Mouse (Mus musculus) retina, postnatal 7 days (tissue): ENCODE results near the gene Ltk.
A peak's percentile ranks its signal among the peaks of the same experiment; 100 is the strongest.

Source experiments
- DNase-seq: peaks from one replicate; pipeline ENCODE4 v3.0.0-alpha.2; 2012; ENCODE audit warnings: low read depth, low spot score

Gene Ltk

DNA sequence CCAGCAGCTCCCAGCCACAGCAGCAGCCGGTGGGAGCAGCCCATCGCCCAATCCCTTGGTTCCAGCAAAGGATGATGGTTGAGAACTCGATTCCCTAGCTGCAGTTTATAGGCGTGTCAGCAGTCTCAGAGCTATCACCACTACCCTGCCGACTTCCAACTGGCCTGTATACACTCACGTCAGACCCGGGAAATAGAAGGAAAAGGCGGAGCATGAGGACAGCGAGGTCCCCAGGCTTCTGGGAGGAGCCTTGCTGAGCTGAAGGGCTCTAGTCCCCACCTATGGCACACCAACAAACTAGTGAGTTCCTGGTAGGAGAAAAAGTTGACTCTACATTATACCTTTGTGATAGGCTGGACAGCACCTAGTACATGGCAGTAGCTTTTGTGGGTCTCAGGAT is at the start of gene Ltk:
Gene Ltk, minus strand, starts transcription at position 181 of the 400 bp plus-strand sequence.
- DNase-seq, result no peak

- no peak for DNase-seq
Measured at GRCm38 (mm10) chr2:119808881-119809280, 48.6 kb upstream of the Ltk start.

DNA sequence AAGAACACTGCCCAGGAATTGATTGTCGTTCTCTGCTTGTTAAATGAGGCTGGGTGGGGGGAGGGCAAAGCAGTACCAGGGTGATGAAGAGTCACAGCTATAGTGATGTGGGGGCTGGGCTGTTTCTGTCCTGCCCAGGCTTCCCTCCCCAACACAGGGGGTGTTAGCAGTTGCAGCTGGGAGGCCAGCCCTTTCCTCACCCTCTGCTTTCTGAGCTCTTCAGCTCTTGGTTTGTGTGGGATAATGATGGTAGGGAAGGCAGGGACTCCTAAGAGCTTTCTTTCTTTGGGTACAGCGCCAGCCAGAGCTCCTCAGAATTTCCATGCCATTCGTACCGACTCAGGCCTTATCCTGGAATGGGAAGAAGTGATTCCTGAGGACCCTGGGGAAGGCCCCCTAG is 48.2 kb upstream of the Ltk start:
- no peak for DNase-seq

DNA sequence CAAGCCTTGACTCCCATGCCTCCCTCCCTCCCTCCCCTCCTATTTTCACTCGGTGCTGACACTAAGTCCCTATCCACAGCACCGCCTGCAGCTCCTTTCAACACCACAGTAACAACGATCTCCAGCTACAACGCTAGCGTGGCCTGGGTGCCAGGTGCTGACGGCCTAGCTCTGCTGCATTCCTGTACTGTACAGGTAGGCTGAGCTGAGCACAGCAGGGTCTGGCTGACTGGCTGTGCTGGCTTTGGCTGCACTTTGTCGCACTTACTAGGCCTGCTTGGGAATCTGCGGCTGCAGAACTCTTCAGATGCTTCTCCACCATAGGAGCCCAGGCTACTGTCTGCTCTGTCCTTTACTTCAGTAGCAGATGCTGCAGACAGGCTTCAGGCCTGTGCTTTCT is 45.3 kb upstream of the Ltk start:
- DNase-seq, result no peak

DNA sequence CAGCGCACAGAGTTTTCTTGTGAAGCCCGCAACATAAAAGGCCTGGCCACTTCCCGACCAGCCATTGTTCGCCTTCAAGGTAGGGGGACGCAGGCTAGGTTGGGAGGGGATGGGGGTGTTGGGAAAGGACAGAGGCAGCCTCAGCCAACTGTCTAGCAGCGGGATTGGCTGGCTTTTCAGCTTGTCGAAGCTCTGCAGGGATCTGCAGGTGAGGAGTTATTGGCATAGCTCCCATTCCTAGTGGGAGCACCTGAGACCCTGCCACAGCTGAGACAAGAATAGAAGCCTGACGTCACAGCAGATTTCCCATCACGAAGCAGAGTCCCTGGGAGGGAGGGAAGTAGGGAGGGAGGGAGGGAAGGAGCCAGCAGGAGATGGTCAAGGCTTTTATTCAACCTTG is 44.5 kb upstream of the Ltk start:
- no peak for DNase-seq

DNA sequence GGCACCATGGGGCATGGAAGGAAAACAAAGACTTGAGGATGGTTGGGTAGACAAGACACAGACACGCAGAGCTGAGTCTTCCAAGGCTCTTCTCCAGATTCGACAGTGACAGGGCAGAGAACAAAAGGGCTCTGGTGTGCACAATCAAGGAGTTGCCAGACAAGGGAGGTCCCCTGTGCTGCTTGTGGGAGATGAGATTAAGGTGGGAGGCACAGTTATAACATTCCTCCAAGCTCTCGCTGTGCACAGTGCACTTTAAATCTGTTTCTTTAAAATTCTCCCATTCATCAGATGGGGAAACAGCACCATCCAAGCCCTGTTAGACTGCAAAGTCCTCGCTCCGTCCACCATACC is 44.0 kb upstream of the Ltk start:
- no peak for DNase-seq

DNA sequence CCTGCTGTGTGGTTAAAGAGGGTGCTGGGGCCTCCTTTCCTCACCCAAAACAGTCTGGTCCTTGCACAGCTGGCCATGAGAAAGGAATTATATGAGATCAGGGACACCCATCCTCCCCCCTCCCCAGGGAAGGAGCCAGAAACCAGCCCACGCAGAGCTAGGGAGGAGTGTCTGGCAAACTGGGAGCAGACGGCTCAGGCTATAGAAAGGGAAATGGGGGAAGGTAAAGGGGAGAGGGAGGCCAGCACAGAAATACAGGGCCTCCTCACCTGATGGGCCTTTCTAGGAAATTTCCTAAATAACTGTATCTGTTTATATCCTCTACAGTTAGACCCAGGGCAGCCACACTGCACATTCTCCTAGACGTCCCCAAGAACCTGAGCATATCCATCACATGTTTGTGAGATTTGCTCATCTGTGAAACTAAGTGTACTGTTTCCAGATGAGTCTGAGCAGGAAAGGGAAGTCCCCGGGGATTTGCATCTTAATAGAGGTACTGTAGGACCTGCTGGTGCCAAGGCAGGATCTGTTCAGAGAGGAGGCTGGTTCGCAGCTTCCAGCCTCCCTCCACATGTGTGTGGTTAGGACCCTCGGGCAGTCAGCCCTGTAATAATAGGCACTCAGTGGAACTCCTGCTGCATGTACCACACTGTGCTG is 43.5 kb upstream of the Ltk start:
- DNase-seq, result no peak

DNA sequence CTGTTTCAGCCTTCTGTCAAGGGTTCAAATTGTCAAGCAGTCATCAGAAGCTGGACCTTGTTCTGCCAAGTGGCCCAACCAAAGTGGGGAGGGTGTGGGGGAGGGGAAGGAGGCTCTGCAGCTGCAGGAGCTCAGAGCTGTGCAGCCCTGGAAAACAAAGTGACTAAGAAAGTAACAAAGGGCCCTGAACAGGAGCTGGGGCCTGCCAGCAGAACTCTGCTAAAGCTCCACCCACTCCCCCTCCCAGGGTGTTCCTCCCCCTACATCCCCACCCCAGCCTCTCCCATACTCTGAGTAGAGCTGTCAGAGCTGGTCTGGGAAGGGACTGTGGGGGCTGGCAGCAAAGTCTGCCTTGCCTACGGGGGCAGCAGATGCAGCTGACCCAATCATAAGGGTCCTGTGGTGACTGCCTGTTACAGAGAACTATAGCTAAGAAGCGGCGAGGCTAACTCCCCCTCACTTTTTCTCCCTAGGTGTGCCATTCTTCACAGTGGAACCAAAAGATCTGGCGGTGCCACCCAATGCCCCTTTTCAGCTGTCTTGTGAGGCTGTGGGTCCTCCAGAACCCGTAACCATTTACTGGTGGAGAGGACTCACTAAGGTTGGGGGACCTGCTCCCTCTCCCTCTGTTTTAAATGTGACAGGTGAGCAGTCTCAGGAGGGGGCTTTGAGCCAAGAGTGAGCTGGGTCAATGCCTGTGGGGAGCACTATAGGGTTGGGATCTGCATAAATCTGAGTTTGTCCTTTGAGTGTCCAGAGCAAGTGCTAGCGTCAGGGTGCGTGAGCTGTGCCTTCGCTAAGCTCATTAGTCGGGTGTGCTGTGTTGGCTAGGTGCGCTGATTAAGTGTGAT is 42.8 kb upstream of the Ltk start:
- no peak for DNase-seq

DNA sequence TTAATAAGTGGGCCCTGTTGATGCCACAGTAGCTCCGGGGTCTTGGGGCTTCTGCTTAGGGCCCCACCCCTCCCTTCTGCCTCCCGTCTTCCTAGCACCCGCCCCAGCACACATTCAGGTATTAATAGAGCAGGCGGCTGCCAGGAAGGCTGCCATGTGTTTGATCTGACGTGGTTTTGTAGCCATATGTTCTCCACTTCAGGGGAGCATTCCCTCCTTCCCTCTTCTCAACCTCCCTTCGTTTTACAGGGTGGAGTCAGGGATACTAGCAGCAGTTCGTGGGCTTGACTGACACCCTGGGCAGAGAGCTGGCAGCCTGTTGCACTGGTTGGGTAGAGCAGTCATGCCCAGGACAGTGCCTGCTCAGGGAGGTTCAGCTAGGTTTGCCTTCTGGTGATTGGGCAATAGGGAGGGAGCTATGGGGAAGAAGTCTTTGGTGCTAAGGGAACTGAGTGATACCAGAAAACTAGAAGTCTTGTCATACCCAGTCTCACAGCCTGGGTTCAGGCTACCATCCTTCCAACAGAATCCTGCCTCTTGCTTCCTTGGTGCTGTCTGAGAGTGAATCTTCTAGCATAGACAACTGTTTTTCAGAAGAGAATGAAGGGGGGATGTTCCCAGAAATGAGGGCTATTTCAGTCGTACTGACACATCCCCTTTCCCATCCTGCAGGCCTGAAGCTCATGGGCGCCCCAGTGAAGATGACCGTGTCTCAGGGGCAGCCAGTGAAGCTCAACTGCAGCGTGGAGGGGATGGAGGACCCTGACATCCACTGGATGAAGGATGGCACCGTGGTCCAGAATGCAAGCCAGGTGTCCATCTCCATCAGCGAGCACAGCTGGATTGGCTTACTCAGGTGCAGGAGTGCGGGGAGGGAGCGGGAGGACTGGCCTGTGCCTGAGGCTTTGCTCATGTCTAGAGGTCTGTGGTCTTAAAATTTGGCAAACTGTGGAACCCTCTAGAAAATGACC is 40.9 kb upstream of the Ltk start:
- DNase-seq, result no peak

- no peak for DNase-seq
Measured at GRCm38 (mm10) chr2:119799961-119800550, 39.8 kb upstream of the Ltk start.

- DNase-seq, result peak; percentile 27
Measured at GRCm38 (mm10) chr2:119799181-119799960, 39.1 kb upstream of the Ltk start.

DNA sequence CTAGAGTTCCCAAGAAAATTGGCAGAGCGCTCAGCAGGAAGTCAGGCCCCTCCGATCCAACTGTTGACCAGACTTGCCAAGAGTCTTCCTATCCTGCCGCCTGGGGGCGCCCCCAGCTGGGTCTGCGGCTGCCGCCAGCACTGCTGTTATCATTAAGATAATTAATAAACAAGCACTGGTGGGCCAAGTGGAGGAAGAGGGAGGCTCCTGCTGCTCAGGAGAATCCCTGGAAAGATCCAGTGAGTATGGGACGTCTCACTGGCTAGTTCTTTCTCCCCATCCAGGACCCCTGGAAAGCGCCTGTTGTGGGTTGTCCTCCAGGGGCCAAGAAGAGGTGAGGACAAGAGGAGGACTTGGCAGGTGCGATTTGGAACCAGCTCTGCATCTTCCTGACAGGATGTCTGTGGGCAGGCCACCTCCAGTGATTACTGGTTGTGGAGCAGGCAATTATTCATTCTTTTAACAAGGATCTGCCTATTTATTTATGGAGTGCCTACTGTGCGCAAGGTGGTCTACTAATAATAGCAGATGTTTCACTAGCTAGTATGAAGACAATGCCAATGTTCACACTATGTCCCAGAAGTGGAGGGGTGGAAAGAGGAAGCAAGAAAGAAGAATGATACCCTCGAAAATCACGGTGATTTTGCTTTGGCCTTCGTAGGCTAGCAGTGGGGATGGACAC is 38.2 kb upstream of the Ltk start:
- DNase-seq, result peak; percentile 44

- no peak for DNase-seq
Measured at GRCm38 (mm10) chr2:119797279-119797783, 37.1 kb upstream of the Ltk start, which contains the start of gene Tyro3. Gene Tyro3, plus strand, starts transcription at chr2:119797733.

- DNase-seq, result no peak
Measured at GRCm38 (mm10) chr2:119789996-119790395, 29.8 kb upstream of the Ltk start.

GRCm38 (mm10) chr2:119787206-119787883 is 27.1 kb upstream of the Ltk start, which contains the start of gene Rpap1:
Gene Rpap1, minus strand, starts transcription at chr2:119787537.
- peak; percentile 72 for DNase-seq

- DNase-seq, result no peak
Measured at GRCm38 (mm10) chr2:119767246-119767645, 7.0 kb upstream of the Ltk start.

GRCm38 (mm10) chr2:119763924-119764323 is 3.7 kb upstream of the Ltk start:
- no peak for DNase-seq

- no peak for DNase-seq
Measured at GRCm38 (mm10) chr2:119762276-119762675, 2.0 kb upstream of the Ltk start.
